Mouse (Mus musculus) kidney, adult 2 months (tissue): ENCODE measurements at regions not wholly inside any gene's neighbourhood (a gene's known extent, or its start where the extent isn't known, plus 50 kb on each side); places are given as distances from the start of the nearest gene placed in this dataset.

ENCODE experiments used
- DNase-seq: peaks from one replicate; pipeline ENCODE4 v3.0.0; 2021
- H3K27ac ChIP-seq: fragments of 200-500 bp; 2 replicates; pipeline ENCODE4 v1.5.1; 2012; ENCODE audit warnings: low read depth, low read length, control low read depth, inconsistent platforms; ENCODE audit not compliant: insufficient read depth
- H3K27me3 ChIP-seq: fragments of 200-500 bp; replicated peaks from 2 replicates; pipeline ENCODE4 v1.6.1; 2012; ENCODE audit warnings: mild to moderate bottlenecking, moderate library complexity, low read length, inconsistent platforms; ENCODE audit not compliant: control insufficient read depth, insufficient read depth
- H3K36me3 ChIP-seq: fragments of 200-500 bp; 2 replicates; pipeline ENCODE4 v1.6.1; 2012; ENCODE audit warnings: mild to moderate bottlenecking, moderate library complexity, low read length, inconsistent platforms; ENCODE audit not compliant: control insufficient read depth, insufficient read depth
- H3K4me1 ChIP-seq: fragments of 200-500 bp; 2 replicates; pipeline ENCODE4 v1.6.1; 2011; ENCODE audit warnings: low read length; ENCODE audit not compliant: control insufficient read depth, insufficient read depth
- H3K4me3 ChIP-seq: fragments of 200-500 bp; 2 replicates; pipeline ENCODE4 v1.5.1; 2011; ENCODE audit warnings: mild to moderate bottlenecking, low read depth, low read length, control low read depth; ENCODE audit not compliant: insufficient read depth
- CTCF ChIP-seq: fragments of 200-500 bp; conservative IDR thresholded peaks from 2 replicates; pipeline ENCODE4 v1.5.1; 2011; ENCODE audit warnings: low read depth, mild to moderate bottlenecking, control low read depth, low read length, moderate library complexity, mixed read lengths; ENCODE audit not compliant: insufficient read depth, insufficient read length
- POLR2A ChIP-seq: fragments of 200-500 bp; IDR thresholded peaks from one replicate; pipeline ENCODE4 v1.6.1; 2011; ENCODE audit warnings: low read depth, low read length, control low read depth
- WGBS: fragments of 180-500 bp; shearing (Covaris S2); methylation state at CpG from one replicate; pipeline ENCODE4 v1.1.7; 2018; 5-methylcytosine and 5-hydroxymethylcytosine counted together

DNA sequence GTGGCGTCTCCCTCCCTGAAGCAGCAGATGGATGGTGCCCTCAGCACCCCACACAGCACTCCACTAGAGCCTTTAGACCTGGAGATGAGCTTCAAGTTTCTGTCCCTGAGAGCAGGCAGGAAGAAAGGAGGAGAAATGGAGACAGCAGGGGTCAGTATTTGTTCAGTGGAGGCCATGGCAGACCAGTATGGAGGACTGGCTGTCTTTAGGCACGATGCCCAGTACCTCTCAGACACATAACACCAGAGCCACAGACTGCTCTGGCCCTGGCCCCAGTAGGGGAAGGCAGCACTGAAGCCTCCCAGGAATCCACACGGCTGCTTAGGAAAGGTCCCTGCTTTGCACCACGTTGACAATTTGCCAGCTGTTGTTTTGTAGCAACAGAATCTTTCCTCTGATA lies 136.0 kb downstream of the Irx5 start:
- 53% methylated on average over 4 of the region's 4 CpGs for WGBS
- peak; percentile 4 for DNase-seq

DNA sequence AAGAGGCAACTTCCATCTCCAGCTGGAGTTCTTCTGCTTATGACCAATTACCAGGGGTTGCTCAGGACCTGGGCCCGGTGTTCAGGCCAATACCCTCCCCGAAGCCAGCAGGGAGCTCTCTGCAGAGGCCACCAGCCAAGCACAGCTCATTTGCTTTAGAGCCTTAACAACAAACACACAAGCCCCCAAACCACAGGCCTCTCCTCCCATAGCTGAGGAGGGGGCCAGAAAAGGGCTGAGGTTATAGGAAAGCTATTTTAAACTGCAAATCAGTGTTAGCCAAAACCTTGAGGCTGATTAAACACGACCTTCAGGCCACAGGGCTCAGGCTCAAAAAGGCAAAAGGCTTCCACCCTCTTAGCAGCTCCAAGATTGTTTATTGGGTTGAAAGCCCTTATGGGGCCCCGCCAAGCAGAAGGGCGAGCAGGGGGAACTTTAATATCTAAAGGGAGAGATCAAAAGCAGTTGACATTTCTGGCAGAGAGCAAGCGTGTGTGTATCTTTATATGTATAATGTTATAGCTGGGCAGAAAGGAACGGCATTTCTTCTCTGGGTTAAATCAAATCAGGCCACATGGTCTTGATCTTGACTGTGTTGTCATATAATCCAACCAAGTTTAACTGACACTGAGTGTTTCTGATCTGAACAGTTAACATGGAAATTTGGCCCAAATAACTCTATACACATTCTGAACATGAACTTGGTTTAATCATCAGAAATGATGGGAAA lies 148.3 kb downstream of the Irx5 start:
- 75% methylated on average over 7 of the region's 7 CpGs for WGBS
- no peaks in the 10 kb centered on the region for H3K36me3 ChIP-seq

More for the DNA sequence above, 136.0 kb downstream of the Irx5 start:
- H3K4me3 ChIP-seq: no peak overlapping the region
- H3K27ac ChIP-seq: no peak overlapping the region
- H3K4me1 ChIP-seq: no peaks in the 10 kb centered on the region
- no peaks in the 10 kb centered on the region for H3K36me3 ChIP-seq
- H3K27me3 ChIP-seq: no peaks in the 10 kb centered on the region
- TF ChIP-seq CTCF: no peak
- no peak for TF ChIP-seq POLR2A

DNA sequence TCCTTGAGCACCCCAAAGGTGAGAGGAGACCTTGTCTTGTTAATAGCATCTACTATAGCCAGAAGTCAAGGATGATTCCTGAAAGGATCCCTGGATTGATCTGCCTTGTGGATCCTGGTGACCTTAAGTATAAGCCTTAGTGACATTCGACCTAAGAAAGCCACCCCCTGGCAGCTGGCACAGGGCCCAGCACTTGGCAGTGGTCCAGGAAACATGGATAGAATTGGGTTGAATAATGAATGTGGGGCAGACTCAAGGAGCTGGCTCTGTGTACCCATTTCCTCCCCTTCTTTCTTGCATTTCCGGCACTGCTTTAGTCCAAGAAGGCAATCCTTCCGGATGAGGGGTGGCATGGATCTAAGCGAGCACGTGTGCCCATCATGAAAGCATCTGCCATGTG lies 149.0 kb downstream of the Irx5 start:
- TF ChIP-seq CTCF: no peak
- TF ChIP-seq POLR2A: no peak
- 57% methylated on average over 5 of the region's 5 CpGs for WGBS

More for the DNA sequence above, 148.3 kb downstream of the Irx5 start:
- no peak overlapping the region for H3K4me3 ChIP-seq
- no peak overlapping the region for H3K27ac ChIP-seq
- H3K27me3 ChIP-seq: no peaks in the 10 kb centered on the region
- no peaks in the 10 kb centered on the region for H3K4me1 ChIP-seq
- TF ChIP-seq CTCF (no peak), POLR2A (no peak)
- DNase-seq: no peak

DNA sequence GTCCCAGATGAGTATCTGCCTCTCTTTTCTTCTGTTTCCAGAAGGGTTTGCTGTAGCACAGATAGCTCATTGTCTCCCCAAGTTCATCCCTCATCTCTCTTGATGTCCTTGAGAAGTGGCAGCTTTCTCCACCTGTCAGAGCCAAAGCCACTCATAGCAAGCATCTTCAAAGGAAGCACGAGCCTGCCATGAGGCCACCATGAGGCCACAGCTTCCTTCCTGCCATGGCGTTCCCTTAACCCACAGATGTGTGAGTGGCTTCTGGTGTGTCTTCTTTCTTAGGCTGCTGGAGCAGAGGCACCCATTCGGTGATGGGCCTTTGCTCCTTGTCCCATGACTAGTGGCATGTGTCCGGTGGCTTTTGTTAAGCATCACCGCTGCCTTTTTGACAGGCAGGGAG lies 149.5 kb downstream of the Irx5 start:
- H3K27ac ChIP-seq: no peak overlapping the region
- H3K36me3 ChIP-seq: no peaks in the 10 kb centered on the region
- no peaks in the 10 kb centered on the region for H3K27me3 ChIP-seq
- no peak for DNase-seq
- no peak for TF ChIP-seq POLR2A
- no peak for TF ChIP-seq CTCF
- H3K4me1 ChIP-seq: no peaks in the 10 kb centered on the region
- no peak overlapping the region for H3K4me3 ChIP-seq
- WGBS: 71% methylated on average over 5 of the region's 5 CpGs

More for the DNA sequence above, 149.0 kb downstream of the Irx5 start:
- H3K27ac ChIP-seq: no peak overlapping the region
- H3K4me1 ChIP-seq: no peaks in the 10 kb centered on the region
- no peaks in the 10 kb centered on the region for H3K27me3 ChIP-seq
- DNase-seq: no peak
- no peak overlapping the region for H3K4me3 ChIP-seq
- H3K36me3 ChIP-seq: no peaks in the 10 kb centered on the region

DNA sequence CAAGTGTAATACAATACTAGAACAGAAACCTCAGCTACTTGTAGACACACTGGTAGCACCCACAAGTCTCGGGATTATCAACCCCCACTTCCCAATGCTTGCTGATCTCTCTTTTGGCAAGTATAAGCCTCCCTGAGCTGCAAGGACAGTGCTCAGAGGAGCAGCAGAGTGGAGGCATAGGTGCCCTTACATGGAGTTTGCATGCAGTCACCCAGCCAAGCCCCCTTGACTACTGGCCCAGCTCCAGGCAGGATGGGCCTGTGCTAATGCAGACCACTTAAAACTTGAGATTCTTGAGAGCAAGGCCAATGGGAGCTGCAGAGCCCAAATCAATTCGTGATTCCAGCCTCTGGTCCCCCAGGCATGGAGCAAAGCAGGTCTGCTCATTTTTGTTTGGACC lies 158.0 kb downstream of the Irx5 start:
- H3K4me1 ChIP-seq: no peaks in the 10 kb centered on the region
- no peak for DNase-seq
- H3K27ac ChIP-seq: no peak overlapping the region
- no peak for TF ChIP-seq POLR2A
- H3K4me3 ChIP-seq: no peak overlapping the region
- 64% methylated on average over 2 of the region's 2 CpGs for WGBS
- no peaks in the 10 kb centered on the region for H3K36me3 ChIP-seq
- H3K27me3 ChIP-seq: no peaks in the 10 kb centered on the region

DNA sequence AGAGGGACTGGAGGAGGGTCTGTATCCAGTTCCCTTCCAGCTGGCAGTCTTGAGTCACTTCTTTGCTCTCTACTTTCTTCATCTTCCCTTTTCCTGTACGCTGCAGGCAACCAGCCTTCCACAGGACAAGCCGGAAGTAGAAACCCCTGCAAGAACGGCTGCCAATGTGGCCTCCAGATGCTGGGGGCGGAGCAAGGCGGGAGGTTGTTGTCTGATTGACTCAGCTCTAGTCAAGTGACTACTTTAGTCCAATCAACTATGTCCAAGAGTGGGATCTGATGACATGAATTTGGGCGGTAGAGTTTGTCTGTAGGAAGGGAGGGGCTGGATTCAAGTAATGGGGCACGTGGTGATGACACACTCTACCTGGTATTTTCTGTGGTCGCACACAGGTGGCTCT lies 156.1 kb upstream of the Irx6 start:
- TF ChIP-seq POLR2A: no peak
- TF ChIP-seq CTCF: no peak
- WGBS: 77% methylated on average over 8 of the region's 8 CpGs
- DNase-seq: no peak
- Histone ChIP-seq H3K4me3 (no peak overlapping the region), H3K4me1 (no peaks in the 10 kb centered on the region), H3K27me3 (no peaks in the 10 kb centered on the region), H3K36me3 (no peaks in the 10 kb centered on the region), H3K27ac (no peak overlapping the region)

DNA sequence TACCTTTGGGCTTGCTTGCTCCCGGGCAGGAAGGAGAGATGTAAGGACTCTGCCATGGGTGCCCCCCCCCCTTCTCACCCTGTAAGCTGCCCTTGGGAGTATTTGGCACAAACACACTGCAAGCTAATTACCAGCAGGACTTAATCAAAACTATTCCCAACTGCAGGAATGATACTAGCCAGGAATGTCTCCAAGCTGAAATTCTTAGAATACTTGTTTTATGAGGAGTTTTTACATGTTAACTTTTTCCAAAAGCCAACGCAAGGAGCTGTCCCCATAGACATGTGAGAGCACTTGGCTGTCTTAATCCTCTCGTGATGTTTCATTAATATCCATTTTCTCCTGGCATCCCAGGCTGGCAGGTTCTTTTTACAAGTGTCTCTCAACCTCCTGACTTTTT lies 155.6 kb upstream of the Irx6 start:
- Histone ChIP-seq H3K4me3 (no peak overlapping the region), H3K27ac (no peak overlapping the region), H3K4me1 (no peaks in the 10 kb centered on the region), H3K27me3 (no peaks in the 10 kb centered on the region), H3K36me3 (no peaks in the 10 kb centered on the region)
- no peak for TF ChIP-seq CTCF
- no peak for TF ChIP-seq POLR2A
- no peak for DNase-seq
- 61% methylated on average over 3 of the region's 3 CpGs for WGBS
